Comparison of ENCODE assay signal across 13 mouse cellular contexts in genomic region chr7:135740453-135740852, GRCm38 (mm10).
"Had no signal": no experiment of that assay in that cellular context is flagged by ENCODE, and none has a peak within 500 bp of the region (broad histone marks: within the 10 kb centered on the region; RNA-seq: fewer than 3 reads in every experiment).

No protein-coding gene starts in this region.

- H3K9me3 ChIP-seq: liver, embryonic 15.5 days; midbrain, embryonic 12.5 days had no signal

- DNase-seq: kidney, adult 2 months; kidney, postnatal 36 days; lung, adult 2 months; lung, postnatal 36 days; right cerebral cortex, postnatal 14 days; thymus, postnatal 36 days had no signal

- H3K27ac ChIP-seq: kidney, embryonic 15.5 days; left cerebral cortex, adult 2 months; limb, embryonic 12.5 days; liver, embryonic 15.5 days; midbrain, embryonic 12.5 days had no signal

- H3K27me3 ChIP-seq: kidney, embryonic 15.5 days; limb, embryonic 12.5 days; midbrain, embryonic 12.5 days had no signal

- H3K4me2 ChIP-seq: kidney, embryonic 15.5 days; limb, embryonic 12.5 days; liver, embryonic 11.5 days; liver, embryonic 15.5 days; midbrain, embryonic 12.5 days had no signal

- H3K36me3 ChIP-seq: kidney, embryonic 15.5 days; limb, embryonic 12.5 days; liver, embryonic 15.5 days; midbrain, embryonic 12.5 days had no signal

- H3K9ac ChIP-seq: kidney, embryonic 15.5 days; limb, embryonic 12.5 days; liver, embryonic 15.5 days; midbrain, embryonic 12.5 days had no signal

- H3K4me3 ChIP-seq: kidney, embryonic 15.5 days; left cerebral cortex, adult 2 months; limb, embryonic 12.5 days; liver, embryonic 15.5 days; midbrain, embryonic 12.5 days had no signal

- ATAC-seq: lung, postnatal 0 days had no signal
